Mouse (Mus musculus) MEL (cell line): ENCODE measurements around the gene Fam110a. TPM values are rescaled to one million over a fixed set of nuclear protein-coding genes. Genes with fewer than 3 reads are reported as not detected.

Experiments
- DNase-seq: peaks from one replicate; pipeline ENCODE4 v3.0.0; 2011; ENCODE audit warnings: low read depth, low spot score
- H3K27ac ChIP-seq: 2 replicates; pipeline ENCODE4 v1.5.1; 2012; ENCODE audit warnings: low read depth, mild to moderate bottlenecking, control low read depth, low read length, moderate library complexity; ENCODE audit not compliant: control insufficient read depth
- H3K27me3 ChIP-seq, 2 experiments: fragments of 150-350 bp in 1 of 2; sonication (generic) in 1 of 2; 2 replicates each; pipeline ENCODE4 v1.6.1; 2012; ENCODE audit warnings: low read length in 2 of 2, mild to moderate bottlenecking in 2 of 2, improper control_type of control experiment in 1 of 2, moderate library complexity in 1 of 2; ENCODE audit not compliant: insufficient read depth in 2 of 2, control insufficient read depth in 1 of 2
- H3K36me3 ChIP-seq, 2 experiments: 2 replicates each; pipeline ENCODE4 v1.6.1; 2012 to 2014; ENCODE audit warnings: low read length in 2 of 2, improper control_type of control experiment in 1 of 2, inconsistent platforms in 1 of 2, mild to moderate bottlenecking in 1 of 2; ENCODE audit not compliant: insufficient read depth in 2 of 2, control insufficient read depth in 1 of 2
- H3K4me1 ChIP-seq, 2 experiments: fragments of 150-350 bp in 1 of 2; sonication (generic) in 1 of 2; 2 replicates each; pipeline ENCODE4 v1.6.1; 2012; ENCODE audit warnings: low read length in 2 of 2, improper control_type of control experiment in 1 of 2, mild to moderate bottlenecking in 1 of 2; ENCODE audit not compliant: insufficient read depth in 2 of 2, control insufficient read depth in 1 of 2
- H3K4me3 ChIP-seq, 2 experiments: fragments of 150-350 bp in 1 of 2; sonication (generic) in 1 of 2; 2 replicates each; pipeline ENCODE4 v1.5.1; 2012; ENCODE audit warnings: low read depth in 2 of 2, low read length in 2 of 2, mild to moderate bottlenecking in 2 of 2, moderate library complexity in 2 of 2, control low read depth in 1 of 2, improper control_type of control experiment in 1 of 2; ENCODE audit not compliant: control insufficient read depth in 1 of 2, insufficient read depth in 1 of 2
- H3K79me2 ChIP-seq: 2 replicates; pipeline ENCODE4 v1.6.1; 2012; ENCODE audit warnings: mild to moderate bottlenecking, low read length, moderate library complexity; ENCODE audit not compliant: control insufficient read depth, poor library complexity, insufficient read depth
- H3K9ac ChIP-seq: 2 replicates; pipeline ENCODE4 v1.6.1; 2012; ENCODE audit warnings: low read depth, mild to moderate bottlenecking, control low read depth, low read length, moderate library complexity; ENCODE audit not compliant: control insufficient read depth, poor library complexity, severe bottlenecking
- H3K9me3 ChIP-seq: fragments of 150-350 bp; sonication (generic); replicated peaks from 2 replicates; pipeline ENCODE4 v1.6.1; 2012; ENCODE audit warnings: mild to moderate bottlenecking, low read length, improper control_type of control experiment, moderate library complexity; ENCODE audit not compliant: insufficient read depth
- BHLHE40 ChIP-seq: IDR thresholded peaks from 2 replicates; pipeline ENCODE4 v1.6.1; 2012; ENCODE audit warnings: low read depth, mild to moderate bottlenecking, inconsistent platforms, low read length, improper control_type of control experiment, borderline replicate concordance
- CHD1 ChIP-seq: IDR thresholded peaks from 2 replicates; pipeline ENCODE4 v1.6.1; 2012; ENCODE audit warnings: low read depth, mild to moderate bottlenecking, inconsistent platforms, low read length, improper control_type of control experiment
- CHD2 ChIP-seq: IDR thresholded peaks from 2 replicates; pipeline ENCODE4 v1.6.1; 2011; ENCODE audit warnings: low read length, improper control_type of control experiment
- GABPA ChIP-seq: IDR thresholded peaks from 2 replicates; pipeline ENCODE4 v1.6.1; 2012; ENCODE audit warnings: low read depth, mild to moderate bottlenecking, inconsistent platforms, low read length, improper control_type of control experiment, moderate library complexity
- HCFC1 ChIP-seq: IDR thresholded peaks from 2 replicates; pipeline ENCODE4 v1.6.1; 2012; ENCODE audit warnings: low read depth, mild to moderate bottlenecking, inconsistent platforms, low read length, improper control_type of control experiment, moderate library complexity
- MAX ChIP-seq: IDR thresholded peaks from 2 replicates; pipeline ENCODE4 v1.6.1; 2011; ENCODE audit warnings: low read length, improper control_type of control experiment
- MXI1 ChIP-seq: IDR thresholded peaks from 2 replicates; pipeline ENCODE4 v1.6.1; 2011; ENCODE audit warnings: mild to moderate bottlenecking, low read depth, low read length, improper control_type of control experiment
- MYB ChIP-seq: IDR thresholded peaks from 2 replicates; pipeline ENCODE4 v1.6.1; 2011; ENCODE audit warnings: mild to moderate bottlenecking, low read depth, low read length, improper control_type of control experiment
- NELFE ChIP-seq: IDR thresholded peaks from 2 replicates; pipeline ENCODE4 v1.6.1; 2011; ENCODE audit warnings: low read depth, low read length, improper control_type of control experiment
- NRF1 ChIP-seq: IDR thresholded peaks from 2 replicates; pipeline ENCODE4 v1.6.1; 2014; ENCODE audit warnings: low read depth, mild to moderate bottlenecking, inconsistent platforms, low read length, improper control_type of control experiment, moderate library complexity; ENCODE audit not compliant: poor library complexity, insufficient read depth, severe bottlenecking
- POLR2AphosphoS2 ChIP-seq: IDR thresholded peaks from 2 replicates; pipeline ENCODE4 v1.6.1; 2011; ENCODE audit warnings: low read length, improper control_type of control experiment
- POLR2AphosphoS5 ChIP-seq: IDR thresholded peaks from 2 replicates; pipeline ENCODE4 v1.6.1; 2012; ENCODE audit warnings: low read depth, borderline replicate concordance, mild to moderate bottlenecking, inconsistent platforms, low read length, moderate library complexity, mixed read lengths
- RAD21 ChIP-seq: IDR thresholded peaks from 2 replicates; pipeline ENCODE4 v1.6.1; 2011; ENCODE audit warnings: mild to moderate bottlenecking, low read depth, low read length, improper control_type of control experiment
- SIN3A ChIP-seq: IDR thresholded peaks from 2 replicates; pipeline ENCODE4 v1.6.1; 2012; ENCODE audit warnings: low read length, improper control_type of control experiment, inconsistent platforms
- TAL1 ChIP-seq: IDR thresholded peaks from 2 replicates; pipeline ENCODE4 v1.6.1; 2012; ENCODE audit warnings: mild to moderate bottlenecking, inconsistent platforms, low read length, moderate library complexity, mixed read lengths
- TCF12 ChIP-seq: IDR thresholded peaks from 2 replicates; pipeline ENCODE4 v1.6.1; 2014; ENCODE audit warnings: low read depth, mild to moderate bottlenecking, inconsistent platforms, low read length, improper control_type of control experiment, moderate library complexity
- UBTF ChIP-seq: IDR thresholded peaks from 2 replicates; pipeline ENCODE4 v1.6.1; 2012; ENCODE audit warnings: low read depth, mild to moderate bottlenecking, inconsistent platforms, low read length, improper control_type of control experiment, moderate library complexity, borderline replicate concordance; ENCODE audit not compliant: insufficient read depth
- USF2 ChIP-seq, 2 experiments: IDR thresholded peaks; 2 replicates each; pipeline ENCODE4 v1.6.1; 2011 to 2012; ENCODE audit warnings: improper control_type of control experiment in 2 of 2, low read length in 2 of 2, borderline replicate concordance in 1 of 2, inconsistent platforms in 1 of 2, low read depth in 1 of 2, mild to moderate bottlenecking in 1 of 2; ENCODE audit not compliant: insufficient read depth in 1 of 2
- ZKSCAN1 ChIP-seq: IDR thresholded peaks from 2 replicates; pipeline ENCODE4 v1.6.1; 2012; ENCODE audit warnings: low read depth, mild to moderate bottlenecking, inconsistent platforms, low read length, improper control_type of control experiment, moderate library complexity
- polyA plus RNA-seq, 2 experiments: library from polyadenylated mRNA; stranded (reverse) in 1 of 2; unstranded in 1 of 2; fragments of >175 nt in 1 of 2; fragments of >200 nt in 1 of 2; gene quantifications; 2 replicates each; pipeline versions ENCODE4 v1.2.1 to v1.2.4; 2012; ENCODE audit warnings: low replicate concordance in 2 of 2, low read depth in 1 of 2; ENCODE audit not compliant: insufficient read length in 2 of 2, insufficient read depth in 1 of 2, missing spikeins in 1 of 2
- total RNA-seq: library from RNA; depleted of rRNA; stranded (reverse); fragments of 300-350 nt; gene quantifications from 2 replicates; pipeline ENCODE4 v1.2.3, GENCODE M21; 2012

Fam110a gene
- total and polyA plus RNA-seq, 3 experiments, result 5.7 to 10.8 TPM; not detected in 1

DNA sequence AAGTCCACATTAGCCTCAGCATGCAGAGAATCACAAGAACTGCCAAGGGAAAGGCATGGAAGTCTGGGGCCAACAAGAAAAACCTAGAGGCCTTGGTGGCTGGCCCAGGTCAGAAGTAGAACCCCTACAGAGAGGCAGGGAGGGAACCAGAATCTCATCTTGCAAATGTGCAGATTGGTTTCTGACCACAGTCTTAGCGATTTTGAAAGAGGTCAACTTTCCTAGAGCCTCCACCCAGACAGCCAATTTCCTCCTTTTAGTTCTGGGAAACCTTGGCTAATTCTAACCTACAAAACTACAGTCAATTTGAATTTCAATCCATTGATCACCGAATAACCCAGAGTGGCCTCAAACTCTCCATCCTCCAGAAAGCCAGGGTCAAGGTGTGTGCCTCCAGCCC, 32.7 kb upstream of the Fam110a start:
- DNase-seq, result no peak
- no peak overlapping the region for H3K4me3 ChIP-seq
- no peaks in the 10 kb centered on the region for H3K79me2 ChIP-seq
- H3K4me1 ChIP-seq, result peaks cover 0 to 11% of the 10 kb centered on the region in 2 experiments; a peak in 1 of 4 replicates
- no peak overlapping the region for H3K27ac ChIP-seq
- TF ChIP-seq CHD2 (no peak), MAX (no peak), GABPA (no peak), USF2 (IDR thresholded peaks at IDR 0.05; ENCODE audit: borderline replicate concordance in 1 of 2, insufficient read depth in 1 of 2, low read depth in 1 of 2, low read length in 2 of 2) (no peak), TAL1 (no peak), CHD1 (no peak), HCFC1 (no peak), MXI1 (no peak), UBTF (no peak)
- no peaks in the 10 kb centered on the region for H3K27me3 ChIP-seq
- peaks cover 0 to 5% of the 10 kb centered on the region in 2 experiments; a peak in 2 of 4 replicates for H3K36me3 ChIP-seq
- no peaks in the 10 kb centered on the region for H3K9me3 ChIP-seq
- no peak overlapping the region for H3K9ac ChIP-seq

DNA sequence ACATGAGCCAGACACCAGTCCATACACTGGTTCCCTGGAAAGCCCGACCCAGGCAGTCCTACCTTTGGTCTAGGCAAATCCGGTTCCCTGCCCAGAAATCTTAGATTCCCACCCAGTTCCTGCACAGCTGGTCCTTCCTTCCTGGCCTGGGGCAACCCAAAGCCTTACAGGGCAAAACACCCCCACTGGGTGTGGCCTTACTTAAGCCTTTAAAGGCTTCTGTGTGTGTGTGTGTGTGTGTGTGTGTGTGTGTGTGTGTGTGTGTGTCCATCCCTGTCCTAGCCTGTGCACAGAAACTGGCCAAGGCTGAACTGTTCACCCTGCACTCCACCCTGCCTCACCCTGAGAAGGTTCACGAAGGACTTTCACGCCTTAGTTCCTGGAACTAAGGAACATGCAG, 32.2 kb upstream of the Fam110a start:
- Histone ChIP-seq H3K9ac (no peak overlapping the region), H3K27me3 (no peaks in the 10 kb centered on the region), H3K4me1 (peaks cover 0 to 11% of the 10 kb centered on the region in 2 experiments; a peak in 1 of 4 replicates), H3K9me3 (no peaks in the 10 kb centered on the region)
- no peak for TF ChIP-seq NRF1
- no peak for TF ChIP-seq BHLHE40
- TF ChIP-seq TAL1, result no peak
- no peak for TF ChIP-seq NELFE
- TF ChIP-seq SIN3A, result no peak
- no peak for TF ChIP-seq GABPA
- no peak for TF ChIP-seq ZKSCAN1
- TF ChIP-seq UBTF, result no peak
- no peak for TF ChIP-seq POLR2AphosphoS5
- TF ChIP-seq RAD21, result no peak
- TF ChIP-seq TCF12, result no peak
- TF ChIP-seq POLR2AphosphoS2, result no peak
- no peak for TF ChIP-seq MYB
- TF ChIP-seq, all 39 proteins: peak for 0
- no peak for DNase-seq
- Histone ChIP-seq H3K79me2 (no peaks in the 10 kb centered on the region), H3K4me3 (no peak overlapping the region), H3K27ac (no peak overlapping the region), H3K36me3 (peaks cover 0 to 5% of the 10 kb centered on the region in 2 experiments; a peak in 2 of 4 replicates)
